22 mouse cellular contexts compared by ENCODE assay signal in the genomic region with DNA sequence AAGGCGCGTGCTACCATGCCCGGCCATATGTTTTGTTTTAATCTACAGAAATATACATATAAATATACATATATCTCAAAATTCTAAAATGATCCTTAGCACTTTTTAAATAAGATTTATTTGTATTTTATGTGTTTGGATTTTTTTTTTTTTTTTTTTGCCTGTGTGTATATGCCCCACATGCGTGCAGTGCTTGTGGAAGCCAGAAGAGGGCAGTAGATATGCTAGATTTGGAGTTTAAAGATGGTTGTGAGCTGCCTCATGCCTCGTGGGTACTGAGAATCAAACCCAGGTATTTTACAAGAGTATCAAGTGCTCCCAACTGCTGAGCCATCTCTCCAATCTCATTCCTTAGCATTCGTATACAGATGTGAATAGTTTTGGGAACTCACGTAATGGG. TPM values are rescaled to one million over a fixed set of nuclear protein-coding genes. Genes with fewer than 3 reads are reported as not detected.
A peak's percentile ranks its signal among the peaks of the same experiment; 100 is the strongest.
DNase-seq lines count a peak whose midpoint lies in the region; ATAC-seq and TF ChIP-seq lines count a peak whose summit lies in the region.
"Had no signal": no experiment of that assay in that cellular context is flagged by ENCODE, and none has a peak within 500 bp of the region (broad histone marks: within the 10 kb centered on the region; RNA-seq: fewer than 3 reads in every experiment).

No protein-coding gene starts in this region.

- H3K4me3 ChIP-seq in intestine, postnatal 0 days (ENCODE audit: low read depth, low read length) = no peak overlapping the region
- H3K4me3 ChIP-seq in intestine, embryonic 15.5 days (replicated peaks) = no peak overlapping the region
- no peak overlapping the region for H3K4me3 ChIP-seq in midbrain, embryonic 11.5 days (ENCODE audit: low read depth, low read length)
- no peak overlapping the region for H3K4me3 ChIP-seq in midbrain, embryonic 15.5 days
- H3K4me3 ChIP-seq: forebrain, embryonic 13.5 days; hindbrain, embryonic 15.5 days; limb, embryonic 13.5 days; megakaryocyte, embryonic 14.5 days; stomach, embryonic 15.5 days had no signal

- H3K4me1 ChIP-seq in intestine, postnatal 0 days (replicated peaks; ENCODE audit: control insufficient read depth, insufficient read depth, low read length) = 0 out of 2 replicates have a peak, but pooled peaks cover 3% of the 10 kb centered on the region
- peaks cover 8% of the 10 kb centered on the region for H3K4me1 ChIP-seq in intestine, embryonic 15.5 days (replicated peaks)
- H3K4me1 ChIP-seq in midbrain, embryonic 11.5 days (ENCODE audit: control insufficient read depth, insufficient read depth, low read length) = no peaks in the 10 kb centered on the region
- no peaks in the 10 kb centered on the region for H3K4me1 ChIP-seq in midbrain, embryonic 15.5 days
- H3K4me1 ChIP-seq: limb, embryonic 13.5 days had no signal

- H3K4me2 ChIP-seq in intestine, postnatal 0 days (replicated peaks; ENCODE audit: low read depth) = no peak overlapping the region
- no peak overlapping the region for H3K4me2 ChIP-seq in intestine, embryonic 15.5 days (replicated peaks)
- H3K4me2 ChIP-seq in midbrain, embryonic 11.5 days = no peak overlapping the region
- no peak overlapping the region for H3K4me2 ChIP-seq in midbrain, embryonic 15.5 days
- H3K4me2 ChIP-seq: forebrain, embryonic 13.5 days; hindbrain, embryonic 15.5 days; limb, embryonic 13.5 days; stomach, embryonic 15.5 days had no signal

- no peaks in the 10 kb centered on the region for H3K27me3 ChIP-seq in intestine, postnatal 0 days (replicated peaks; ENCODE audit: control insufficient read depth, insufficient read depth, low read length)
- H3K27me3 ChIP-seq in intestine, embryonic 15.5 days (replicated peaks) = no peaks in the 10 kb centered on the region
- no peaks in the 10 kb centered on the region; the same call in 1 of the 2 replicates for H3K27me3 ChIP-seq in midbrain, embryonic 11.5 days (ENCODE audit: control insufficient read depth, insufficient read depth, low read length)
- no peaks in the 10 kb centered on the region for H3K27me3 ChIP-seq in midbrain, embryonic 15.5 days (replicated peaks)
- no peaks in the 10 kb centered on the region for H3K27me3 ChIP-seq in Patski
- H3K27me3 ChIP-seq: hindbrain, embryonic 15.5 days; stomach, embryonic 15.5 days had no signal

- no peaks in the 10 kb centered on the region for H3K36me3 ChIP-seq in intestine, postnatal 0 days (ENCODE audit: control insufficient read depth, insufficient read depth)
- H3K36me3 ChIP-seq in intestine, embryonic 15.5 days = no peaks in the 10 kb centered on the region
- H3K36me3 ChIP-seq in midbrain, embryonic 11.5 days (ENCODE audit: control insufficient read depth, insufficient read depth, low read length) = no peaks in the 10 kb centered on the region
- no peaks in the 10 kb centered on the region for H3K36me3 ChIP-seq in midbrain, embryonic 15.5 days (replicated peaks)
- H3K36me3 ChIP-seq: hindbrain, embryonic 15.5 days; limb, embryonic 13.5 days; stomach, embryonic 15.5 days had no signal

- peak; percentile 31 for DNase-seq in midbrain, embryonic 11.5 days (ENCODE audit: low spot score, missing footprints)
- no peak for DNase-seq in Patski (ENCODE audit: low read depth, low spot score)
- DNase-seq in left cerebral cortex, adult 9 months (ENCODE audit: low spot score in 2 of 2) = no peak
- DNase-seq in frontal cortex, adult 2 months (ENCODE audit: extremely low spot score in 1 of 2, low spot score in 1 of 2) = no peak
- DNase-seq: adrenal gland, adult 2 months; cerebellum, adult 9-11 months; heart, postnatal 36 days; kidney, adult 18-20 months; kidney, postnatal 14 days; layer of hippocampus, adult 9-11 months; lung, postnatal 14 days; retina, postnatal 1 day; thymus, adult 2 months had no signal

- no peak overlapping the region for H3K27ac ChIP-seq in intestine, postnatal 0 days (ENCODE audit: low read depth, low read length)
- no peak overlapping the region for H3K27ac ChIP-seq in intestine, embryonic 15.5 days
- H3K27ac ChIP-seq in midbrain, embryonic 11.5 days (ENCODE audit: low read depth, low read length) = no peak overlapping the region
- no peak overlapping the region for H3K27ac ChIP-seq in midbrain, embryonic 15.5 days
- H3K27ac ChIP-seq: forebrain, embryonic 13.5 days; hindbrain, embryonic 15.5 days; limb, embryonic 13.5 days; liver, embryonic 14.5 days; stomach, embryonic 15.5 days had no signal

- in situ Hi-C loops in Patski (cut with MboI; ENCODE audit: low pct_unique_long_range_greater_than_20kb) = no loop called here

- peak; percentile 28 for TF ChIP-seq CTCF in intestine, postnatal 0 days (IDR thresholded peaks at IDR 0.05; ENCODE audit: low read depth)
- TF ChIP-seq CTCF in Patski (IDR thresholded peaks at IDR 0.05) = peak; percentile 39

- CTCF ChIA-PET in Patski (lab: Charles Lee) = interaction anchor here (1.4 kb wide), 1 partner anchor 114 kb away, joined by 3 read pairs; no protein-coding TSS in a partner anchor

- H3K9me3 ChIP-seq in intestine, postnatal 0 days (ENCODE audit: control insufficient read depth) = no peaks in the 10 kb centered on the region
- no peaks in the 10 kb centered on the region; the same call in 1 of the 2 replicates for H3K9me3 ChIP-seq in intestine, embryonic 15.5 days
- no peaks in the 10 kb centered on the region for H3K9me3 ChIP-seq in midbrain, embryonic 11.5 days (ENCODE audit: control insufficient read depth, low read length)
- no peaks in the 10 kb centered on the region for H3K9me3 ChIP-seq in midbrain, embryonic 15.5 days
- H3K9me3 ChIP-seq: forebrain, embryonic 13.5 days; hindbrain, embryonic 15.5 days; limb, embryonic 13.5 days; stomach, embryonic 15.5 days had no signal

- POLR2A ChIA-PET in Patski (lab: Charles Lee) = no interaction called here

- 97% methylated on average over 7 of the region's 7 CpGs for WGBS in intestine, postnatal 0 days
- 99% methylated on average over 7 of the region's 7 CpGs for WGBS in intestine, embryonic 15.5 days
- whole genome bisulfite sequencing in midbrain, embryonic 11.5 days = 97% methylated on average over 7 of the region's 7 CpGs
- WGBS in midbrain, embryonic 15.5 days = 94% methylated on average over 7 of the region's 7 CpGs

- no peak for ATAC-seq in intestine, postnatal 0 days
- no peak for ATAC-seq in intestine, embryonic 15.5 days
- no peak for ATAC-seq in midbrain, embryonic 11.5 days (ENCODE audit: low FRiP score)
- ATAC-seq in midbrain, embryonic 15.5 days (replicated peaks) = no peak
- no peak for ATAC-seq in Patski
- ATAC-seq: forebrain, embryonic 13.5 days had no signal

- no peak overlapping the region for H3K9ac ChIP-seq in intestine, postnatal 0 days (ENCODE audit: low read depth, low read length)
- H3K9ac ChIP-seq in intestine, embryonic 15.5 days = no peak overlapping the region
- no peak overlapping the region for H3K9ac ChIP-seq in midbrain, embryonic 11.5 days (ENCODE audit: low read length)
- no peak overlapping the region for H3K9ac ChIP-seq in midbrain, embryonic 15.5 days
- H3K9ac ChIP-seq: forebrain, embryonic 13.5 days; hindbrain, embryonic 15.5 days; limb, embryonic 13.5 days; liver, embryonic 14.5 days; stomach, embryonic 15.5 days had no signal

RNA-seq across cellular contexts. Expression of a gene that starts 6.2 kb away (rescaled TPM):
- 11.8 and 14.6 TPM in 2 replicates for polyA plus RNA-seq in intestine, postnatal 0 days (2015; fragmentation: Nextera tagmentation; extraction: Ambion mirVana)
- 22.3 and 24.1 TPM in 2 replicates for polyA plus RNA-seq in intestine, embryonic 15.5 days (2015; fragmentation: Nextera tagmentation; extraction: Ambion mirVana)
- 12.0 and 14.4 TPM in 2 replicates for polyA plus RNA-seq in midbrain, embryonic 11.5 days (2014; fragmentation: Nextera tagmentation; extraction: Ambion mirVana)
- 10.5 and 12.2 TPM in 2 replicates for polyA plus RNA-seq in midbrain, embryonic 15.5 days (2015; fragmentation: Nextera tagmentation; extraction: Ambion mirVana)
- 32.8 TPM for polyA plus RNA-seq in Patski (2021)
- polyA plus RNA-seq in frontal cortex, adult 2 months (2012; rRNA removed) = 28.7 and 35.3 TPM in 2 replicates
